15 mouse cellular contexts compared by ENCODE assay signal in the genomic region with DNA sequence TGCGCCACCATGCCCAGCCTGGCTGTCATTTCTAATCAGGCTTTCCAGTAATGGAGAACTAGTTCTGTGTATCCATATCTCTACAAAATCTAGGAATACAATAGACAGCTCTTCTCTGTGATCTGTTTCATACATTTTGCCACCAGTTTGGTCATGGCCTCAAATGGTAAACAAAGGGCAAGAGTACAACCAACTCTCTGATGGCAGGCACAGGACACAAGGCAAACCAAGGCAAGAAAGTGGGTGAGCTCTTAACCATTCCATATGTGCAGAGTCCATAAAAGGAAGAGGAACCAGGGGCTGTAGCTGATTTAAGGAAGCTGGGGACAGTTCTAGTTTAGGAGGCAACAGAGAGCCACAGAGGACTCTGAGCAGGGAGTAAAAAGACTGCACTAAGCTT. TPM values are rescaled to one million over a fixed set of nuclear protein-coding genes. Genes with fewer than 3 reads are reported as not detected.
"Had no signal": no experiment of that assay in that cellular context is flagged by ENCODE, and none has a peak within 500 bp of the region (broad histone marks: within the 10 kb centered on the region; RNA-seq: fewer than 3 reads in every experiment).

No protein-coding gene starts in this region.

- H3K27me3 ChIP-seq: liver, embryonic 13.5 days; liver, embryonic 15.5 days; midbrain, embryonic 12.5 days; midbrain, embryonic 15.5 days; neural tube, embryonic 12.5 days had no signal

- DNase-seq: liver, embryonic 13.5 days; lung, adult 18-20 months; lung, embryonic 14.5 days; lung, postnatal 10 days; lung, postnatal 4 days; right cerebral cortex, postnatal 14 days; thymus, adult 2 months; thymus, postnatal 25 days; thymus, postnatal 4 days had no signal

- H3K9me3 ChIP-seq: liver, embryonic 13.5 days; liver, embryonic 15.5 days; midbrain, embryonic 12.5 days; midbrain, embryonic 15.5 days; neural tube, embryonic 12.5 days had no signal

- H3K4me2 ChIP-seq: liver, embryonic 13.5 days; liver, embryonic 15.5 days; lung, embryonic 14.5 days; midbrain, embryonic 12.5 days; midbrain, embryonic 15.5 days; neural tube, embryonic 12.5 days had no signal

- ATAC-seq: midbrain, embryonic 15.5 days had no signal

- H3K9ac ChIP-seq: liver, embryonic 13.5 days; liver, embryonic 15.5 days; lung, embryonic 14.5 days; midbrain, embryonic 12.5 days; midbrain, embryonic 15.5 days; neural tube, embryonic 12.5 days had no signal

- H3K27ac ChIP-seq: liver, embryonic 13.5 days; liver, embryonic 15.5 days; midbrain, embryonic 12.5 days; midbrain, embryonic 15.5 days; neural tube, embryonic 12.5 days had no signal

- H3K4me3 ChIP-seq: liver, embryonic 13.5 days; liver, embryonic 15.5 days; midbrain, embryonic 12.5 days; midbrain, embryonic 15.5 days; neural tube, embryonic 12.5 days had no signal

RNA-seq across cellular contexts. Expression of a gene that starts 30.0 kb away (rescaled TPM):
- polyA plus RNA-seq: liver, embryonic 15.5 days; spleen, adult 2 months; urinary bladder, adult 2 months had no signal
